Mouse (Mus musculus): ENCODE data around the gene Prdm2. TPM values are rescaled to one million over a fixed set of nuclear protein-coding genes. Genes with fewer than 3 reads are reported as not detected.

Gene Prdm2
- total and polyA plus RNA-seq, 3 experiments = 4.3 to 13.5 TPM; not detected in 1

DNA sequence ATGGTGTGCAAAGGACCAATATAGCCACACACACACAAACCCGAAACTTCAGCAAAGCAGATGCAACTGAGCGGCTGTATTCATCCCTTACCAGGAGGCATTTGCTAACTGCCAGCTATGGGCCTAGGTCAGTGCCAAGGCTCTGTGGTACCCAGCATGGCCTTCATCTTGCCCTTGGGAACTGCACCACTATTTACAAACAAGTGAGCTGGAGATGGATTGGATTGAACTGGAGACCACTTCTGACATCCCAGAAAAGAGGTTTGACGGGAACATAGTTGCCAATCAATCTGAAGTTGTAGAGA, 332 bp upstream of the Prdm2 start:
- Histone ChIP-seq H3K9me3 (replicated peaks; ENCODE audit: insufficient read depth, low read length) (no peaks in the 10 kb centered on the region), H3K4me3 (ENCODE audit: control insufficient read depth in 1 of 2, insufficient read depth in 1 of 2, low read depth in 2 of 2, low read length in 2 of 2) (peak overlapping the region in 1 of 2 experiments; percentile 86; a peak in 2 of 4 replicates), H3K4me1 (ENCODE audit: control insufficient read depth in 1 of 2, insufficient read depth in 2 of 2, low read length in 2 of 2) (peaks cover 0 to 18% of the 10 kb centered on the region in 2 experiments; a peak in 3 of 4 replicates), H3K79me2 (ENCODE audit: control insufficient read depth, insufficient read depth, low read length, poor library complexity) (peaks cover 24% of the 10 kb centered on the region), H3K27me3 (ENCODE audit: control insufficient read depth in 1 of 2, insufficient read depth in 2 of 2, low read length in 2 of 2) (no peaks in the 10 kb centered on the region), H3K9ac (ENCODE audit: control insufficient read depth, low read depth, low read length, poor library complexity, severe bottlenecking) (peak overlapping the region; percentile 96), H3K36me3 (ENCODE audit: control insufficient read depth in 1 of 2, insufficient read depth in 2 of 2, low read length in 2 of 2) (peaks cover 0 to 21% of the 10 kb centered on the region in 2 experiments; a peak in 2 of 4 replicates), H3K27ac (ENCODE audit: control insufficient read depth, low read depth, low read length) (no peak overlapping the region)
- no peak for DNase-seq (ENCODE audit: low read depth, low spot score)
- no peak for TF ChIP-seq POLR2AphosphoS5 (IDR thresholded peaks at IDR 0.05; ENCODE audit: borderline replicate concordance, low read depth, low read length)
- TF ChIP-seq MXI1 (IDR thresholded peaks at IDR 0.05; ENCODE audit: low read depth, low read length) = no peak
- no peak for TF ChIP-seq EP300 (IDR thresholded peaks at IDR 0.05; ENCODE audit: low read depth in 1 of 2, low read length in 2 of 2)
- no peak for TF ChIP-seq E2F4 (IDR thresholded peaks at IDR 0.05; ENCODE audit: borderline replicate concordance, low read depth, low read length)

DNA sequence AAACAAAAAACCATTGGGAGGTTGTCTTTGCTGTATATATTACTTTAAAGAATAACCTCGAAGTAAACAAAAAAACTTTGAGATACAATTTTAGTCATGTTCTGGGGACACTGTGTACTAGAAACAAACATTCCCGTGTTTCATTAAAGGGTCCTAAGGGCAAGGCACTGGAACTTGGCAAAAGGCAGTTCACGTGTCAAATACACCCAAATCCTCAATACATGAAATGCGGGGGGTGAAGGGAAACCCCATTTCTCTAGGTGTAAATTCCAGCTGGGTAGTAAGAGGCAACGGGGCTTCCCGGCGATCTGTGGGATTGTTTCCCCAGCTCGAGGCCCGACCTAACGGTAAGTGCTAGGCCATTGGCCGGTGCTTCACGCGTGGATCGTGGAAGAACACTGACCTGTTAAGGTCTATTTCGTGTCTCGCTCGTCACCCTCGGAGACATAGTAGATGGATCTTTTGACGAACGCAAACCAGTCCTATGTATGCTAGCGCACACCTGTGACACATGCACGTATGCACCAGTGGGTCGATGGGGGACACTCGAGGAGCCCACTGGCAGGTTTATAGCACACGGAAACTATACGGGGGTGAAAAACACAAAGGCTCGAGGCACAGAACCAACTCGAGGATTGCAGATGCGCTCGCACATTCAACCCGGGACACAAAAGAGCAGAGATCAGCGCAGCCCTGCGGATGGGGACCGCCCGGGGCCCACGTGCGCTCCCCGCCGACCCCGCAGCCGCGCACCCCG, 1.0 kb downstream of the Prdm2 start:
- peak; percentile 60 for DNase-seq (ENCODE audit: low read depth, low spot score)
- Histone ChIP-seq H3K27ac (ENCODE audit: control insufficient read depth, low read depth, low read length) (peak overlapping the region; percentile 46), H3K36me3 (ENCODE audit: control insufficient read depth in 1 of 2, insufficient read depth in 2 of 2, low read length in 2 of 2) (peaks cover 0 to 21% of the 10 kb centered on the region in 2 experiments; a peak in 2 of 4 replicates)

More for the DNA sequence above, 1.0 kb downstream of the Prdm2 start:
- H3K9ac ChIP-seq (ENCODE audit: control insufficient read depth, low read depth, low read length, poor library complexity, severe bottlenecking) = peak overlapping the region; percentile 96
- peaks cover 29% of the 10 kb centered on the region for H3K79me2 ChIP-seq (ENCODE audit: control insufficient read depth, insufficient read depth, low read length, poor library complexity)
- H3K9me3 ChIP-seq (replicated peaks; ENCODE audit: insufficient read depth, low read length) = no peaks in the 10 kb centered on the region
- peaks cover 0 to 18% of the 10 kb centered on the region in 2 experiments; a peak in 3 of 4 replicates for H3K4me1 ChIP-seq (ENCODE audit: control insufficient read depth in 1 of 2, insufficient read depth in 2 of 2, low read length in 2 of 2)
- H3K27me3 ChIP-seq (ENCODE audit: control insufficient read depth in 1 of 2, insufficient read depth in 2 of 2, low read length in 2 of 2) = no peaks in the 10 kb centered on the region
- H3K4me3 ChIP-seq (ENCODE audit: control insufficient read depth in 1 of 2, insufficient read depth in 1 of 2, low read depth in 2 of 2, low read length in 2 of 2) = peak overlapping the region; percentile 86 to 96
- TF ChIP-seq MXI1 (IDR thresholded peaks at IDR 0.05; ENCODE audit: low read depth, low read length) = no peak; the same call in 1 of the 2 replicates
- no peak for TF ChIP-seq RAD21 (IDR thresholded peaks at IDR 0.05; ENCODE audit: low read depth, low read length)
- TF ChIP-seq POLR2AphosphoS2 (IDR thresholded peaks at IDR 0.05; ENCODE audit: low read length) = no peak
- TF ChIP-seq HCFC1 (IDR thresholded peaks at IDR 0.05; ENCODE audit: low read depth, low read length) = no peak
- 0 out of 2 replicates have a peak, but pooled peaks have one; percentile 57 for TF ChIP-seq UBTF (IDR thresholded peaks at IDR 0.05; ENCODE audit: borderline replicate concordance, insufficient read depth, low read depth, low read length)
- TF ChIP-seq BHLHE40 (IDR thresholded peaks at IDR 0.05; ENCODE audit: borderline replicate concordance, low read depth, low read length) = no peak
- no peak for TF ChIP-seq MYB (IDR thresholded peaks at IDR 0.05; ENCODE audit: low read depth, low read length)
- TF ChIP-seq ZKSCAN1 (IDR thresholded peaks at IDR 0.05; ENCODE audit: low read depth, low read length) = no peak
- TF ChIP-seq CTCF (IDR thresholded peaks at IDR 0.05 in 2 of 3, conservative IDR thresholded peaks at IDR 0.05 in 1 of 3; ENCODE audit: control insufficient read depth in 1 of 3, insufficient read depth in 1 of 3, low read depth in 2 of 3, low read length in 3 of 3, poor library complexity in 1 of 3, severe bottlenecking in 1 of 3) = no peak
- no peak; the same call in 1 of the 2 replicates for TF ChIP-seq USF1 (IDR thresholded peaks at IDR 0.05; ENCODE audit: low read depth, low read length)
- no peak for TF ChIP-seq ETS1 (IDR thresholded peaks at IDR 0.05; ENCODE audit: low read depth, low read length)
- peak in 1 of 2 experiments; percentile 5; a peak in 1 of 4 replicates for TF ChIP-seq POLR2A (IDR thresholded peaks at IDR 0.05; ENCODE audit: control insufficient read depth in 1 of 2, insufficient read depth in 1 of 2, low read depth in 1 of 2, low read length in 2 of 2, poor library complexity in 1 of 2)
- TF ChIP-seq MAZ (IDR thresholded peaks at IDR 0.05; ENCODE audit: low read depth, low read length) = peak; percentile 46; the same call in 1 of the 2 replicates
- TF ChIP-seq KAT2A (conservative IDR thresholded peaks at IDR 0.05; ENCODE audit: low read depth, low read length) = no peak
- no peak for TF ChIP-seq TCF12 (IDR thresholded peaks at IDR 0.05; ENCODE audit: low read depth, low read length)
- TF ChIP-seq GATA1 (IDR thresholded peaks at IDR 0.05; ENCODE audit: low read depth, low read length) = no peak
- TF ChIP-seq USF2 (IDR thresholded peaks at IDR 0.05; ENCODE audit: borderline replicate concordance in 1 of 2, insufficient read depth in 1 of 2, low read depth in 1 of 2, low read length in 2 of 2) = no peak
- TF ChIP-seq JUND (IDR thresholded peaks at IDR 0.05; ENCODE audit: low read depth, low read length) = no peak
- TF ChIP-seq SMC3 (IDR thresholded peaks at IDR 0.05; ENCODE audit: low read depth, low read length) = no peak
- TF ChIP-seq GABPA (IDR thresholded peaks at IDR 0.05; ENCODE audit: low read depth, low read length) = no peak
- TF ChIP-seq CHD1 (IDR thresholded peaks at IDR 0.05; ENCODE audit: low read depth, low read length) = no peak
- no peak for TF ChIP-seq ZC3H11A (IDR thresholded peaks at IDR 0.05; ENCODE audit: low read depth, low read length)
- TF ChIP-seq TAL1 (IDR thresholded peaks at IDR 0.05; ENCODE audit: low read length) = no peak
- no peak for TF ChIP-seq ZMIZ1 (IDR thresholded peaks at IDR 0.05; ENCODE audit: low read depth, low read length)
- no peak for TF ChIP-seq CHD2 (IDR thresholded peaks at IDR 0.05; ENCODE audit: low read length)

Data from MEL (cell line).